Mouse (Mus musculus) heart, postnatal 0 days (tissue): ENCODE results near the gene Gdi2. TPM values are rescaled to one million over a fixed set of nuclear protein-coding genes. Genes with fewer than 3 reads are reported as not detected.

Experiments used
- ATAC-seq: fragments of 200-750 bp; cut with Nextera tagmentation; 2 replicates; pipeline ENCODE4 v1.8.0; 2017; ENCODE audit warnings: low read depth, moderate number of reproducible peaks, moderate library complexity; ENCODE audit not compliant: insufficient read depth
- DNase-seq: peaks from one replicate; pipeline ENCODE4 v3.0.0-alpha.2; 2016; ENCODE audit warnings: low spot score
- H3K27ac ChIP-seq: fragments of 300-500 bp; sonication (generic); 2 replicates; pipeline ENCODE4 v1.5.1; 2014; ENCODE audit warnings: low read depth, mild to moderate bottlenecking
- H3K27me3 ChIP-seq: fragments of 300-500 bp; sonication (generic); 2 replicates; pipeline ENCODE4 v1.6.1; 2014; ENCODE audit warnings: low read length, mixed read lengths; ENCODE audit not compliant: control insufficient read depth, insufficient read depth
- H3K36me3 ChIP-seq: fragments of 300-500 bp; sonication (generic); replicated peaks from 2 replicates; pipeline ENCODE4 v1.6.1; 2014; ENCODE audit warnings: low read length, mixed read lengths; ENCODE audit not compliant: control insufficient read depth, insufficient read depth
- H3K4me1 ChIP-seq: fragments of 300-500 bp; sonication (generic); 2 replicates; pipeline ENCODE4 v1.6.1; 2014; ENCODE audit warnings: antibody characterized with exemption; ENCODE audit not compliant: control insufficient read depth, insufficient read depth
- H3K4me2 ChIP-seq: fragments of 300-500 bp; sonication (generic); 2 replicates; pipeline ENCODE4 v1.6.1; 2014; ENCODE audit warnings: low read depth, mild to moderate bottlenecking, low read length, moderate library complexity
- H3K4me3 ChIP-seq: fragments of 300-500 bp; sonication (generic); 2 replicates; pipeline ENCODE4 v1.5.1; 2014; ENCODE audit warnings: low read depth, low read length
- H3K9ac ChIP-seq: fragments of 300-500 bp; sonication (generic); replicated peaks from 2 replicates; pipeline ENCODE4 v1.6.1; 2014; ENCODE audit warnings: low read depth, low read length, mixed read lengths
- H3K9me3 ChIP-seq: fragments of 300-500 bp; sonication (generic); replicated peaks from 2 replicates; pipeline ENCODE4 v1.6.1; 2016; ENCODE audit warnings: low read length; ENCODE audit not compliant: control insufficient read depth
- CTCF ChIP-seq: IDR thresholded peaks from 2 replicates; pipeline ENCODE4 v1.5.1; 2016; ENCODE audit warnings: antibody characterized with exemption, control low read depth, low read depth
- EP300 ChIP-seq: IDR thresholded peaks from 2 replicates; pipeline ENCODE4 v1.6.1; 2016; ENCODE audit warnings: antibody characterized with exemption, low read depth
- WGBS: fragments of 180-500 bp; shearing (Covaris S2); extraction: QIAGEN DNeasy Blood & Tissue Kit; methylation state at CpG from one replicate; pipeline ENCODE4 v1.1.7; 2014; 5-methylcytosine and 5-hydroxymethylcytosine counted together
- polyA plus RNA-seq: library from polyadenylated mRNA; unstranded; fragments of >200 nt; fragmentation: Nextera tagmentation; extraction: Ambion mirVana; gene quantifications from 2 replicates; pipeline ENCODE4 v1.2.1, GENCODE M21; 2015
- total RNA-seq: library from RNA; depleted of rRNA; stranded (reverse); fragments of >200 nt; gene quantifications from 2 replicates; pipeline ENCODE4 v1.2.3, GENCODE M21; 2014; ENCODE audit warnings: low replicate concordance; rRNA removed

The Gdi2 gene
- total and polyA plus RNA-seq, 2 experiments from 2014 or later = 152 to 285 TPM

- no peak for DNase-seq
- H3K4me2 ChIP-seq = peak overlapping the region; percentile 89
- H3K4me1 ChIP-seq = no peaks in the 10 kb centered on the region; the same call in 1 of the 2 replicates
- TF ChIP-seq CTCF (no peak), EP300 (no peak)
- peak overlapping the region; percentile 76 for H3K9ac ChIP-seq
- H3K4me3 ChIP-seq = peak overlapping the region; percentile 89
- no peaks in the 10 kb centered on the region for H3K27me3 ChIP-seq
- H3K9me3 ChIP-seq = no peaks in the 10 kb centered on the region
- 16% methylated on average over 8 of the region's 8 CpGs for WGBS
- peak overlapping the region; percentile 95; the same call in 1 of the 2 replicates for H3K27ac ChIP-seq
- no peak for ATAC-seq
- no peaks in the 10 kb centered on the region for H3K36me3 ChIP-seq
Observed at GRCm38 (mm10) chr13:3609780-3610117, 71.9 kb downstream of the Gdi2 start.

GRCm38 (mm10) chr13:3610118-3610794 is 72.4 kb downstream of the Gdi2 start:
- Histone ChIP-seq H3K9me3 (no peaks in the 10 kb centered on the region), H3K4me1 (no peaks in the 10 kb centered on the region; the same call in 1 of the 2 replicates), H3K27me3 (no peaks in the 10 kb centered on the region), H3K4me3 (peak overlapping the region; percentile 89), H3K27ac (peak overlapping the region; percentile 95), H3K4me2 (peak overlapping the region; percentile 89), H3K9ac (peak overlapping the region; percentile 76), H3K36me3 (no peaks in the 10 kb centered on the region)
- DNase-seq (peak; percentile 40), ATAC-seq (peak; percentile 34)
- no peak for TF ChIP-seq CTCF
- no peak for TF ChIP-seq EP300
- WGBS = under 1% methylated on average over 44 of the region's 50 CpGs

GRCm38 (mm10) chr13:3610795-3611438 is 73.1 kb downstream of the Gdi2 start, which contains the start of gene Fam208b:
Gene Fam208b, minus strand, starts transcription at chr13:3611108.
- H3K27me3 ChIP-seq = no peaks in the 10 kb centered on the region
- peak within 1 kb of the TSS; percentile 89 for H3K4me3 ChIP-seq
- H3K36me3 ChIP-seq = no peaks in the 10 kb centered on the region
- TF ChIP-seq EP300 = peak; percentile 94
- TF ChIP-seq CTCF = no peak
- WGBS = under 1% methylated on average over 58 of the region's 58 CpGs
- DNase-seq = peak; percentile 99
- peak; percentile 99 for ATAC-seq
- H3K4me2 ChIP-seq = peak within 1 kb of the TSS; percentile 89
- H3K4me1 ChIP-seq = no peaks in the 10 kb centered on the region; the same call in 1 of the 2 replicates
- H3K9ac ChIP-seq = peak within 1 kb of the TSS; percentile 76
- no peaks in the 10 kb centered on the region for H3K9me3 ChIP-seq
- H3K27ac ChIP-seq = peak within 1 kb of the TSS; percentile 95

Other genes with a start within 250 kb of the Gdi2 start
- 9.8 and 11.2 TPM in 2 replicates for gene Fam208b, start 73.0 kb downstream of the Gdi2 start, total RNA-seq
- 4.4 and 5.0 TPM in 2 replicates for gene Fam208b, start 73.0 kb downstream of the Gdi2 start, polyA plus RNA-seq
- 2.2 and 3.2 TPM in 2 replicates for gene Asb13, start 96.0 kb downstream of the Gdi2 start, total RNA-seq
- 4.3 TPM in 2 replicates for gene Asb13, start 96.0 kb downstream of the Gdi2 start, polyA plus RNA-seq